Mouse (Mus musculus) fibroblast of lung, adult 2 months (primary cell): Measurements from ENCODE around the gene Pcdh15.

Source experiments
- DNase-seq: peaks from one replicate; pipeline ENCODE4 v3.0.0-alpha.2; 2011; ENCODE audit warnings: low read depth

The Pcdh15 gene

DNA sequence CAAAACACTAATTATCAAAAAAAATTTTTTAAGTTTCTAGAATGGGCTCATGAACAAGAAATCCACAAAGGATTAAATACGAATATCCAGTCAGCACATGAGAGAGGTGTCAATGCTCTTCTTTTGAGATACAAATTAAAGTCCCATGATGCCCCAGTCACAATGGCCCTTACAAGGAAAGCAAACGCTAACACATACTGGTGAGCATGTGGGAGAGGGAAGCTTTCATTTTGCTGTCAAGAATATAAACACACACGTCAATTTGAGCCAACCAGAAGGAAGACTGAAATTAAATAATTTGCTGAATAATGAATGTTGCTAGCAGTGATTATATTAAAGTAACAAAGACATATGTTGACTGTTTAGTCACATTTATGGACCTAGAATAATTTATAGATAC lies 1470.5 kb downstream of the Pcdh15 start:
- no peak for DNase-seq

DNA sequence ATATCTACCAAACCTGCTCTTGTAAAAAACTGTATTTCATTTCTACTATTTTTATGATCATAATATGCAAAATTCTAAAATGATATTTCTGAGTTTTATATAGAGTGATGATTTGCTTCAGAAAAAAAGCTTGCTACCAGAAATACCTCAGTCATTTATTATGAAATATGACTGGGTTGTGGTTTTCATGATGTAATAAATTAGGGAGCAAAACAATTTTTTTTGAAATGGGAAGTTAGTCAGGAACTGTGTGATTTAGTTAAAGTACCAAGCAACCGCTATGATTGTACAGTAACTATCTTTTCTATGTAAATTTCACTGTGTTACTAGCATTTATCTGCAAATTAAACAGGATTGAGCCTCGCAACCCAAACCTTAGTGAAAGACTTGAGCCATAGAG lies 1480.8 kb downstream of the Pcdh15 start:
- no peak for DNase-seq

DNA sequence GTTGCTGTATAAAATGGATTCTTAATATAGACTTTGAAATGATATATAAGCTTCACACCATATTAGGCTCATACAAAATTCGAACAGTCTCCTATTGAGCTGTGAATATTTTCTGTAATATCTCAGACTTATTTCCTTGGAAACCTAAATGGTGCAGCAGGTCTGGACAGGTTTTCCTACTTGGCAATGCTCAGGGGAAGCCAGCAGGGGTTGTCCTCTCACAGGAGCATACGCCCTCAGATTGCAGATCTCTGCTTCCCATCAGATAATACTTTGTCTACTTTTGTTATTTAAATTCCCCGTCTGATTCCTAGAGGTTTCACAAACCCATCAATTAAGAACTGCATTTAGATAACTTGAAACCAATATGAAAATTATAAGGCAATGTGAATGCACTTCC lies 1492.7 kb downstream of the Pcdh15 start:
- DNase-seq: no peak

DNA sequence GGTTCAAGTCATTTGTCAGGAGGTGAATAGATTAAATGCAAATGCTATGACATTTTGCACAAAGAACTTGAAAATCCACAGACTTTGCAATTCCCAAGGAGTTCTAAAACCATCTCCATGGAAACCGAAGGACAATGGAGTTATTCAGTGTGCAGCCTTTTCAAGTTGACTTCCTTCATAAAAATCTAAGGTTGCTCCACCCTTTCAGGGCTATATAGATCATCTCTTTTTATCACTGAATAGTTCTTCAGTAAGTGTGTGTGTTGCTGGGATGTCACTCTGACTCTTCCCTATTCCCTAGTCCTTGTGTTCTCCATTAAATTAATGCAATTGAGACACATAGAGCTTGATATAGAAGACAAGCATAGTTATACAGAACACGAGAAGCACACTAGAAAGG lies 1508.5 kb downstream of the Pcdh15 start:
- no peak for DNase-seq

DNA sequence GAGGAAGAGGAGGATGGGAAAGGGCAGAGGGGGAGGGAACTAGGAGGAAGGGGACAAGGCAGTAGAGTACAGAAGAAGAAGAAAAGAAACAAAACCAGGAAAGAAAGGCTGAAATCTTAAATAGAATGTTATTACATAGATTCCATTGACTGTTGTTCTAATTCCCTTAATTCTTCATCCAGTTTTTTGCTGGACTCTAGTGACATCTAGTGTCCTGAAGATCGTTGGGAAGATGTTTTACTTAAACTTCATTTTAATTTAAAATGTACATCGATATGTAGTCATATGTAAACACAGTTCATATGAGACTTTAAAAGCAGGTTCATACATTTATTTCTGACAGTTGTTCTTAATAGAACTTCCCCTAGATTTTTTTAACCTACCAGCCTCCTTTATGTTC lies 1522.7 kb downstream of the Pcdh15 start:
- DNase-seq: no peak

DNA sequence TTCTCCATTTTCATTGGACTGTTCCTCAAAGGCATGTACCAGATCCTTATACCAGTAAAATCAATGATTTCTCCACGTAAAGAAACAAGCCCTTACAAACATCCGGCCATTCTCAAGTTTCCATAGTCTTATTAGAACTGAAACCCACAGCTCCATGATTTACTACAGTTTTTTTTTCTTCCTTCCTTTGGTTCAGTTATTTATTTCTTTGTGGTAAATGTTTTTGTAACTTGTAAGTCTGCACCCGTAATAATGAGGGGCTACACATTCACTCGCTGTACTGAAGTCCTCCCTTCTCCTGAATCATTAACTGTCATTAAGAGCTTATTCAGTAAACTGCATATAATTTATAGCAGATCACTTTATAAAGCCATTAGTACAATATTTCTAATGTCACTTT lies 1526.6 kb downstream of the Pcdh15 start:
- DNase-seq: no peak

DNA sequence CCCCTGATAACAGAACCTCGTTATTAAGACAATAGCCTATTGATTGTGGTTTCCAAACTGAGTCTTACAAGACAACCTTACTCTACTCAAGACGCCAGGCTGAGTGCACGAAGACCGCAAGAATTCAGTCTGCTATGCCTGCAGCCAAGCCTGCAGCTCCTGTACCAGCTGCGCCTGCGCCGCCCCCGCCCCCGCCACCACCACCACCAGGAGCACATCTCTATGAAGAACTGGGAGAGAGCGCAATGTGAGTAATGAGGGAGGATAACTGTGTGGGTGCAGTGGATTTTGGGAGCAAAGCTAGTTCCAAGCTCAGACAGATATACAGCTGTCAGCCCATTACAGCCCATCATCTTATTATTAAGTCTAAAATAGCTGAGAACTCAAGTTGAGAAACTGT lies 1527.5 kb downstream of the Pcdh15 start:
- DNase-seq: no peak

DNA sequence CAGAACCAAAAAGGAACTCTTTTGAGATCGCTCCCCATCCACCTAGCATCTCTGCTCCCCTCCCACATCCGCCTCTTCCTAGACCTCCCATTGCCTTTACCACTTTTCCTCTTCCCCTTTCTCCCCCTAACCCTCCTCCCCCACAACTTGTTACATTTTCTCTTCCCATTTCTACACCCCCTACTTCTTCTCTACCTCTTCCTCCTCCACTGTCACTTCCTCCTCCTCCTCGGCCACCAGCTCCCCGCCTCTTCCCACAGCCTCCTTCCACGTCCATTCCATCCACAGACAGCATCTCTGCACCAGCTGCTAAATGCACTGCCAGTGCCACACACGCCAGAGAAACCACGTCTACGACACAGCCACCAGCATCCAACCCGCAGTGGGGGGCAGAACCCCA lies 1532.2 kb downstream of the Pcdh15 start:
- no peak for DNase-seq

DNA sequence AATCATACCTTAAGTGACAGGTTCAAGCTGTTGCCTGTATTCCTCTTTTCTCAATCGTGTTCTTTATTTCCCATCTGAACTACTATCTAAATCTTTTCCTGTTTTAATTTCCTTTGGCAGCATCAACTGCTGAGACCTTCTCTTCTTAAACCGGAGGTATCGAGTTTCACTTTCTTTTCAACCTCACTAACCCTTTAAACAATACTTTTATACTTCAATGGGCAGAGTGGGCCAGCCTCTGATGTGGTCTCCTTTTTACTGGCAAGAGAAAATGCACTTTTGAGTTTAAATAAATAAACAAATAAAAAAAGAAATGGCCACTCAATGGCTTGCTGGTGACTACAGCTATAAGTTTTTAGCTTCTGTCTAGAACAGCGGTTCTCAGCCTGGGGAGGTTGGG lies 1537.9 kb downstream of the Pcdh15 start:
- DNase-seq: no peak

DNA sequence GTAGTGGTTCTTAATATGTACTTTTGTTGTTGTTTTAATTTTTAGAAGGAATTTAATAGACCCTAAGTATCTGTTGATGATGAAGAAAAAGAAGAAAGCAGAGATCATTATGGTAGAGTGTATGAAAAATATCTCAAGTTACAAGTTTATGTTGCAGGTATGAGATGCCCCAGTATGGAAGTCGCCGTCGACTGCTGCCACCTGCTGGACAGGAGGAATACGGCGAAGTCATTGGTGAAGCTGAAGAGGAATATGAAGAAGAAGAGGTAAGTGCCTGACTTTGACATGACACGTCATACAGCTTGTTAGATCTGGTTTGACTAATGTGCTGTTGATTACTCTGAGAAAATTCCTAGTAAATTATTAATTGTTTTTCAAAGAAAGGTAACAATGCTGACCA lies 1543.0 kb downstream of the Pcdh15 start:
- DNase-seq: no peak

DNA sequence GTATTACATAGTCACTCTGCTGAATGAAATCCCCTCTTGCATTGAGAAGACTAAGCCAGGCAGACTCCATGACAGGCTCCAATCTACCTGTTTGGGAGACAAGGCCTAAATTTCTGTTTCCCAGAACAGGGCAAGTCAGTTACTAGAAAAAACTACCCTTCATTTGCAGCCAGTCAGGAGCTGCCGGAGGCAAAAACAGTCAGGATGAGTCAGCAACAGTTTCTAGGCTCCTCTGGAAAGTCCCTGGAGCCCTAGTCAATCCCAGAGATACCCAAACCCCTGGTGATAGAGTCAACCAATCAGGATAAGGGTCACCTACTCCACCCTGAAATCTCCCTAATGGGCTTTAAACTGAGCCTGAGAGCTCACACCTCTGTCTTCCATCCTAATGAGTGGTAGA lies 1564.0 kb downstream of the Pcdh15 start:
- peak; percentile 8 for DNase-seq

DNA sequence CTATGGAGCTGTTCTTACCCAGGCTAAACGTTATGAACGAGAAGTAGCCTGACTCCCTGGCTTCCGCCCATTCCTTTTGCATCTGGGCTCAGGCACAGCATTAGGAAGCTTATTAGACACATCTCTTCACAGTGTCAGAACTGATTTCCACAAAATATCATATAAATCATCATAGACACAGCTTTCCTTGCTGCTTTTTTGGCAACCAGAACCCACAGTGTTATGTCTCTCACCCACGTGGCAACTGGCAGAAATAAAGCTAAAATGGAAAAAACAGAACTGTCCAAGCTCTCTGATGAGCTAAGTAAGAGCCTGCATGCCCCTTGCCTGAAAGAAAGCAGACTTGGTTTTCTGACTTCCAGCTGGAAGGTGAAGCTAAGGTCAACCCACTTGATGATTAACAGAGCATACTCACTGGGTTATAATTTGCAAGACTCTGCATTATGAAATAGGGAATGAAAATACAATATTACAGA lies 1580.9 kb downstream of the Pcdh15 start:
- DNase-seq: peak; percentile 22

DNA sequence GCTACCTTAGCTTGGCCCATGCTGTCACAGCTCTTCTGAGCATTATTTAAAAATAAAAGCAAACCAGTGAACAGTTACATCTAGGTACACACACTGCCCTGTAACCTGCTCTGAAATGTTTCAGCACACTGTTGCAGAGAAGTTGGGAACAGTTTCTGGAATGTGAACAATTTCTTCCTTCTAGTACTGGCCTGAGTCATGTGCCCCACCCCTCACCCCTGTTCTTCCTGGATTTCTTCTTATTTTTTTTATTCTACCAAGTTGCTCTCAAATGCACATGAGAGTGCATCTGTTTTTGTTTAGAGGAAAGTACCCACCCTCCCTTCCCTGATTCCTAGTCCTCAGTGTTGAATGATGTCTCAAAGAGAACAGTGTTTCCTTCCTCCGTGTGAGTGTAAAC lies 1581.4 kb downstream of the Pcdh15 start:
- peak; percentile 6 for DNase-seq
